Mouse (Mus musculus) E14TG2a.4 (cell line): Measurements from ENCODE around the gene Tm7sf2.

Experiments
- CTCF ChIP-seq: conservative IDR thresholded peaks from 2 replicates; pipeline ENCODE4 v1.5.1; 2014; ENCODE audit warnings: low read length
- NANOG ChIP-seq: IDR thresholded peaks from 2 replicates; pipeline ENCODE4 v1.6.1; 2014; ENCODE audit warnings: borderline replicate concordance, low read length, mixed read lengths
- POU5F1 ChIP-seq: IDR thresholded peaks from 2 replicates; pipeline ENCODE4 v1.6.1; 2014; ENCODE audit warnings: low read length, borderline replicate concordance

DNA sequence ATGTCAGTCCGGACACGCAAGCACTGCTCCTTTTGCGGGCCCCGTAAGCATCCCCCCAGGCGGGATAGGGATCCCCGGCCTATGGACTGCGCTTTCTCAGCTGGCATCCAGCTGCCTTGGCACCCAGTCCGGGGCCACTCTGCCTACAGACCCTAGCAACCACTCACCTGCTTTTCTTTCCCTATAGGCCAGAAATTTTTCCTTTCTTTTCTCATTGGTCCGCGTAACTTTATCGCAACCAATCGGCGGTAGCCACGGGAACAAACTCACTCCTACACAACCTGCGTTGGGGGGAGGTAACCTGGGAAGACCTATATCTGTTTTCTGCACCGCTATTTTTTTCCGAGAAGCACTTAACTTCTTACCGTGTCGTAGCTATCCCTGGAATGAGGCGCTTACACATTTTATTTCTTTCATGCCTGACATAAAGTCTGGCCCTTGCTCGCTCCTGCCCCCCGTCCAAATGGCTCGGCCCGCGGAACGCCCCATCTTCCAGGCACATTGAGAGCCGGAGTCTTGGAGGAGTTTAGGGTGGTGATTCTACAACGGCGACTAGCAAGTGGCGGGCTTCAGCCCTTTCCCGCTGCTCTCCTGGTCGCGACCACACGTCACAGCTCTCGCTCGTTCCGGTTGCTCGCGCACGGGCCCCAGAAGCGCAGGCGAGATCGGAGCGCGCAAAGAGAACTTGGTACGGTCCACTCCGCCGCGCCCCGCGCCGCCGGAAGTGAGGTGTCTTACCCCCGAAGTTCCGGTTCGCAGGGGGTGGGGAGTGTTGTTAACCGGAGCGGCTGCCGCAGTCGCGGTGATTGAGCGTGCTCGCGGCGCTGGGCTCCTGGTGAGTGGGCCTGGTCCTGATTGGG lies 21.6 kb downstream of the Tm7sf2 start, which contains the start of gene Syvn1:
- no peak for TF ChIP-seq CTCF
- no peak for TF ChIP-seq NANOG
- TF ChIP-seq POU5F1, result no peak
